Mouse (Mus musculus) G1E-ER4 (cell line): ENCODE data around the gene Thbs3. TPM values are rescaled to one million over a fixed set of nuclear protein-coding genes. Genes with fewer than 3 reads are reported as not detected.

Source experiments
- GATA1 ChIP-seq: IDR thresholded peaks from one replicate; pipeline ENCODE4 v1.8.0; 2012; ENCODE audit warnings: low read length, inconsistent platforms
- polyA plus RNA-seq: library from polyadenylated mRNA; stranded (reverse); fragments of >175 nt; gene quantifications from 2 replicates; pipeline ENCODE4 v1.2.3, GENCODE M21; 2012

Gene Thbs3
- polyA plus RNA-seq, 1 experiment = 0.37 TPM

GRCm38 (mm10) chr3:89251365-89251895, 36.5 kb downstream of the Thbs3 start:
- TF ChIP-seq GATA1 = no peak

- TF ChIP-seq GATA1 = no peak
These were observed 40.0 kb downstream of the Thbs3 start for GRCm38 (mm10) chr3:89254994-89255393.

- TF ChIP-seq GATA1 = no peak
These were observed 41.2 kb downstream of the Thbs3 start for GRCm38 (mm10) chr3:89256177-89256576.

GRCm38 (mm10) chr3:89259076-89259475, 44.1 kb downstream of the Thbs3 start, which contains the start of gene Dpm3:
Gene Dpm3, plus strand, starts transcription at chr3:89259358.
- TF ChIP-seq GATA1 = no peak

- no peak for TF ChIP-seq GATA1
These were observed 45.2 kb downstream of the Thbs3 start for GRCm38 (mm10) chr3:89260211-89260610.

GRCm38 (mm10) chr3:89262417-89262816, 47.4 kb downstream of the Thbs3 start:
- no peak for TF ChIP-seq GATA1

- no peak for TF ChIP-seq GATA1
These were observed 51.5 kb downstream of the Thbs3 start for GRCm38 (mm10) chr3:89266439-89266893.

GRCm38 (mm10) chr3:89268916-89269315, 53.9 kb downstream of the Thbs3 start:
- no peak for TF ChIP-seq GATA1

GRCm38 (mm10) chr3:89270051-89270755, 55.2 kb downstream of the Thbs3 start, which contains the start of gene Slc50a1:
Gene Slc50a1, minus strand, starts transcription at chr3:89270570.
- TF ChIP-seq GATA1 = no peak

- no peak for TF ChIP-seq GATA1
These were observed 55.9 kb downstream of the Thbs3 start for GRCm38 (mm10) chr3:89270891-89271290.

- TF ChIP-seq GATA1 = no peak
These were observed 56.8 kb downstream of the Thbs3 start for GRCm38 (mm10) chr3:89271760-89272159.

- TF ChIP-seq GATA1 = no peak
These were observed 61.1 kb downstream of the Thbs3 start for GRCm38 (mm10) chr3:89276061-89276460.

Other genes with a start within 250 kb of the Thbs3 start
- 14.2 and 15.4 TPM in 2 replicates for gene Rusc1, start 121.9 kb upstream of the Thbs3 start, polyA plus RNA-seq
- 1.4 and 7.9 TPM in 2 replicates for gene Gm43738, start 114.1 kb upstream of the Thbs3 start, polyA plus RNA-seq
- 18.1 and 44.7 TPM in 2 replicates for gene Fdps, start 113.2 kb upstream of the Thbs3 start, polyA plus RNA-seq
- 145 and 174 TPM in 2 replicates for gene Pklr, start 79.0 kb upstream of the Thbs3 start, polyA plus RNA-seq
- 0.91 and 1.2 TPM in 2 replicates for gene Hcn3, start 55.0 kb upstream of the Thbs3 start, polyA plus RNA-seq
- gene Clk2, start 50.4 kb upstream of the Thbs3 start, polyA plus RNA-seq = 62.2 and 65.3 TPM in 2 replicates
- gene Scamp3, start 37.7 kb upstream of the Thbs3 start, polyA plus RNA-seq = 190 and 239 TPM in 2 replicates
- 7.3 and 13.1 TPM in 2 replicates for gene Fam189b, start 32.0 kb upstream of the Thbs3 start, polyA plus RNA-seq
- gene Gba, start 12.3 kb upstream of the Thbs3 start, polyA plus RNA-seq = 2.0 and 2.9 TPM in 2 replicates
- 392 and 458 TPM in 2 replicates for gene Mtx1, start 11.9 kb downstream of the Thbs3 start, polyA plus RNA-seq
- 0.18 TPM in 1 of 2 replicates, not detected in the other for gene Muc1, start 13.9 kb downstream of the Thbs3 start, polyA plus RNA-seq
- 135 and 200 TPM in 2 replicates for gene Krtcap2, start 30.8 kb downstream of the Thbs3 start, polyA plus RNA-seq
- gene Trim46, start 31.1 kb downstream of the Thbs3 start, polyA plus RNA-seq = 2.4 and 2.8 TPM in 2 replicates
- gene Dpm3, start 44.2 kb downstream of the Thbs3 start, polyA plus RNA-seq = 119 and 146 TPM in 2 replicates
- gene Slc50a1, start 55.4 kb downstream of the Thbs3 start, polyA plus RNA-seq = not detected in 2 replicates
- gene Efna1, start 66.0 kb downstream of the Thbs3 start, polyA plus RNA-seq = not detected in 2 replicates
- gene Efna3, start 107.8 kb downstream of the Thbs3 start, polyA plus RNA-seq = not detected in 2 replicates
- gene Efna4, start 122.8 kb downstream of the Thbs3 start, polyA plus RNA-seq = 0.04 and 0.09 TPM in 2 replicates
- not detected in 2 replicates for gene Adam15, start 134.8 kb downstream of the Thbs3 start, polyA plus RNA-seq
- gene Dcst2, start 146.8 kb downstream of the Thbs3 start, polyA plus RNA-seq = not detected in 2 replicates
- not detected in 2 replicates for gene Dcst1, start 150.1 kb downstream of the Thbs3 start, polyA plus RNA-seq
- 39.1 and 39.3 TPM in 2 replicates for gene Zbtb7b, start 179.6 kb downstream of the Thbs3 start, polyA plus RNA-seq
- gene Lenep, start 187.6 kb downstream of the Thbs3 start, polyA plus RNA-seq = 0.08 TPM in 1 of 2 replicates, not detected in the other
- 12.0 and 24.0 TPM in 2 replicates for gene Flad1, start 196.7 kb downstream of the Thbs3 start, polyA plus RNA-seq
- 84.3 and 87.0 TPM in 2 replicates for gene Cks1b, start 203.2 kb downstream of the Thbs3 start, polyA plus RNA-seq
- 138 and 171 TPM in 2 replicates for gene Shc1, start 203.3 kb downstream of the Thbs3 start, polyA plus RNA-seq
- 160 and 240 TPM in 2 replicates for gene Pygo2, start 215.0 kb downstream of the Thbs3 start, polyA plus RNA-seq
- 7.6 and 7.7 TPM in 2 replicates for gene Pbxip1, start 221.5 kb downstream of the Thbs3 start, polyA plus RNA-seq
- 11.6 and 29.9 TPM in 2 replicates for gene Pmvk, start 239.4 kb downstream of the Thbs3 start, polyA plus RNA-seq